Mouse (Mus musculus): ENCODE results near the gene Gm13289. TPM values are rescaled to one million over a fixed set of nuclear protein-coding genes. Genes with fewer than 3 reads are reported as not detected.

Gene Gm13289
- polyA plus RNA-seq, 1 experiment from 2014 or later, result not detected

Other genes starting within 250 kb of the Gm13289 start
- gene Ifna15, start 218.7 kb upstream of the Gm13289 start, polyA plus RNA-seq (2014; fragmentation: Nextera tagmentation; extraction: Ambion mirVana), result not detected in 2 replicates
- not detected in 2 replicates for gene Ifna14, start 205.1 kb upstream of the Gm13289 start, polyA plus RNA-seq (2014; fragmentation: Nextera tagmentation; extraction: Ambion mirVana)
- not detected in 2 replicates for gene Ifna9, start 184.5 kb upstream of the Gm13289 start, polyA plus RNA-seq (2014; fragmentation: Nextera tagmentation; extraction: Ambion mirVana)
- not detected in 2 replicates for gene Ifna12, start 173.5 kb upstream of the Gm13289 start, polyA plus RNA-seq (2014; fragmentation: Nextera tagmentation; extraction: Ambion mirVana)
- not detected in 2 replicates for gene C87499, start 142.5 kb upstream of the Gm13289 start, polyA plus RNA-seq (2014; fragmentation: Nextera tagmentation; extraction: Ambion mirVana)
- gene Ifna13, start 132.5 kb upstream of the Gm13289 start, polyA plus RNA-seq (2014; fragmentation: Nextera tagmentation; extraction: Ambion mirVana), result not detected in 2 replicates
- gene Ifna16, start 100.0 kb upstream of the Gm13289 start, polyA plus RNA-seq (2014; fragmentation: Nextera tagmentation; extraction: Ambion mirVana), result not detected in 2 replicates
- not detected in 2 replicates for gene Ifna2, start 93.0 kb upstream of the Gm13289 start, polyA plus RNA-seq (2014; fragmentation: Nextera tagmentation; extraction: Ambion mirVana)
- not detected in 2 replicates for gene Ifnab, start 85.6 kb upstream of the Gm13289 start, polyA plus RNA-seq (2014; fragmentation: Nextera tagmentation; extraction: Ambion mirVana)
- gene Gm26566, start 55.1 kb upstream of the Gm13289 start, polyA plus RNA-seq (2014; fragmentation: Nextera tagmentation; extraction: Ambion mirVana), result 0.31 and 0.81 TPM in 2 replicates
- gene Klhl9, start 54.5 kb upstream of the Gm13289 start, polyA plus RNA-seq (2014; fragmentation: Nextera tagmentation; extraction: Ambion mirVana), result 86.2 and 120 TPM in 2 replicates
- not detected in 2 replicates for gene Gm13271, start 22.1 kb upstream of the Gm13289 start, polyA plus RNA-seq (2014; fragmentation: Nextera tagmentation; extraction: Ambion mirVana)
- gene Gm13283, start 16.8 kb upstream of the Gm13289 start, polyA plus RNA-seq (2014; fragmentation: Nextera tagmentation; extraction: Ambion mirVana), result 0.30 and 0.47 TPM in 2 replicates
- gene Gm13290, start 3.1 kb upstream of the Gm13289 start, polyA plus RNA-seq (2014; fragmentation: Nextera tagmentation; extraction: Ambion mirVana), result 0.51 and 0.92 TPM in 2 replicates
- not detected in 2 replicates for gene Gm13272, start 2.9 kb downstream of the Gm13289 start, polyA plus RNA-seq (2014; fragmentation: Nextera tagmentation; extraction: Ambion mirVana)
- gene Ifnz, start 5.2 kb downstream of the Gm13289 start, polyA plus RNA-seq (2014; fragmentation: Nextera tagmentation; extraction: Ambion mirVana), result 0.19 TPM in 1 of 2 replicates, not detected in the other
- gene Gm13276, start 8.8 kb downstream of the Gm13289 start, polyA plus RNA-seq (2014; fragmentation: Nextera tagmentation; extraction: Ambion mirVana), result not detected in 2 replicates
- not detected in 2 replicates for gene Gm13277, start 11.7 kb downstream of the Gm13289 start, polyA plus RNA-seq (2014; fragmentation: Nextera tagmentation; extraction: Ambion mirVana)
- gene Gm13278, start 14.6 kb downstream of the Gm13289 start, polyA plus RNA-seq (2014; fragmentation: Nextera tagmentation; extraction: Ambion mirVana), result not detected in 2 replicates
- not detected in 2 replicates for gene Gm13275, start 17.6 kb downstream of the Gm13289 start, polyA plus RNA-seq (2014; fragmentation: Nextera tagmentation; extraction: Ambion mirVana)
- not detected in 2 replicates for gene Gm13279, start 20.5 kb downstream of the Gm13289 start, polyA plus RNA-seq (2014; fragmentation: Nextera tagmentation; extraction: Ambion mirVana)
- gene Gm13285, start 22.7 kb downstream of the Gm13289 start, polyA plus RNA-seq (2014; fragmentation: Nextera tagmentation; extraction: Ambion mirVana), result 0.19 and 0.69 TPM in 2 replicates
- not detected in 2 replicates for gene Gm13287, start 26.3 kb downstream of the Gm13289 start, polyA plus RNA-seq (2014; fragmentation: Nextera tagmentation; extraction: Ambion mirVana)
- gene Gm13288, start 28.6 kb downstream of the Gm13289 start, polyA plus RNA-seq (2014; fragmentation: Nextera tagmentation; extraction: Ambion mirVana), result not detected in 2 replicates
- gene Ifna7, start 39.3 kb downstream of the Gm13289 start, polyA plus RNA-seq (2014; fragmentation: Nextera tagmentation; extraction: Ambion mirVana), result not detected in 2 replicates
- gene Ifna11, start 43.0 kb downstream of the Gm13289 start, polyA plus RNA-seq (2014; fragmentation: Nextera tagmentation; extraction: Ambion mirVana), result not detected in 2 replicates
- gene Ifna6, start 50.5 kb downstream of the Gm13289 start, polyA plus RNA-seq (2014; fragmentation: Nextera tagmentation; extraction: Ambion mirVana), result not detected in 2 replicates
- not detected in 2 replicates for gene Ifna5, start 58.6 kb downstream of the Gm13289 start, polyA plus RNA-seq (2014; fragmentation: Nextera tagmentation; extraction: Ambion mirVana)
- gene Ifna4, start 64.9 kb downstream of the Gm13289 start, polyA plus RNA-seq (2014; fragmentation: Nextera tagmentation; extraction: Ambion mirVana), result not detected in 2 replicates
- not detected in 2 replicates for gene Ifna1, start 73.2 kb downstream of the Gm13289 start, polyA plus RNA-seq (2014; fragmentation: Nextera tagmentation; extraction: Ambion mirVana)
- not detected in 2 replicates for gene Ifne, start 103.3 kb downstream of the Gm13289 start, polyA plus RNA-seq (2014; fragmentation: Nextera tagmentation; extraction: Ambion mirVana)

Measured in kidney, embryonic 14.5 days (tissue).